Mouse (Mus musculus) olfactory bulb, adult 2 months (tissue): ENCODE measurements around the gene Zscan25. TPM values are rescaled to one million over a fixed set of nuclear protein-coding genes. Genes with fewer than 3 reads are reported as not detected.
A peak's percentile ranks its signal among the peaks of the same experiment; 100 is the strongest.
"Not testable (repeated sequence)": the region's sequence is repeated elsewhere in the genome, so short reads cannot be mapped to it uniquely, and the experiment has no call there.

Experiments used
- H3K27ac ChIP-seq: fragments of 200-500 bp; 2 replicates; pipeline ENCODE4 v1.5.1; 2012; ENCODE audit warnings: low read depth, low read length; ENCODE audit not compliant: insufficient read depth
- H3K4me1 ChIP-seq: fragments of 200-500 bp; 2 replicates; pipeline ENCODE4 v1.6.1; 2012; ENCODE audit warnings: low read length; ENCODE audit not compliant: control insufficient read depth, insufficient read depth
- H3K4me3 ChIP-seq: fragments of 200-500 bp; 2 replicates; pipeline ENCODE4 v1.5.1; 2012; ENCODE audit warnings: mild to moderate bottlenecking, low read depth, low read length, moderate library complexity; ENCODE audit not compliant: insufficient read depth
- CTCF ChIP-seq: fragments of 200-500 bp; IDR thresholded peaks from 2 replicates; pipeline ENCODE4 v1.5.1; 2012; ENCODE audit warnings: low read depth, mild to moderate bottlenecking, low read length, moderate library complexity; ENCODE audit not compliant: insufficient read depth
- POLR2A ChIP-seq: fragments of 200-500 bp; IDR thresholded peaks from 2 replicates; pipeline ENCODE4 v1.6.1; 2012; ENCODE audit warnings: mild to moderate bottlenecking, low read depth, low read length, moderate library complexity; ENCODE audit not compliant: insufficient read depth
- WGBS: fragments of 180-500 bp; shearing (Covaris S2); methylation state at CpG from one replicate; pipeline ENCODE4 v1.1.7; 2018; 5-methylcytosine and 5-hydroxymethylcytosine counted together
- polyA plus RNA-seq: library from polyadenylated mRNA; stranded (reverse); fragments of >200 nt; gene quantifications from 2 replicates; pipeline ENCODE4 v1.2.4, GENCODE M21; 2012; ENCODE audit warnings: low replicate concordance; ENCODE audit not compliant: missing spikeins, insufficient read depth, insufficient read length

Zscan25 gene
- polyA plus RNA-seq, result not detected in 2 replicates

DNA sequence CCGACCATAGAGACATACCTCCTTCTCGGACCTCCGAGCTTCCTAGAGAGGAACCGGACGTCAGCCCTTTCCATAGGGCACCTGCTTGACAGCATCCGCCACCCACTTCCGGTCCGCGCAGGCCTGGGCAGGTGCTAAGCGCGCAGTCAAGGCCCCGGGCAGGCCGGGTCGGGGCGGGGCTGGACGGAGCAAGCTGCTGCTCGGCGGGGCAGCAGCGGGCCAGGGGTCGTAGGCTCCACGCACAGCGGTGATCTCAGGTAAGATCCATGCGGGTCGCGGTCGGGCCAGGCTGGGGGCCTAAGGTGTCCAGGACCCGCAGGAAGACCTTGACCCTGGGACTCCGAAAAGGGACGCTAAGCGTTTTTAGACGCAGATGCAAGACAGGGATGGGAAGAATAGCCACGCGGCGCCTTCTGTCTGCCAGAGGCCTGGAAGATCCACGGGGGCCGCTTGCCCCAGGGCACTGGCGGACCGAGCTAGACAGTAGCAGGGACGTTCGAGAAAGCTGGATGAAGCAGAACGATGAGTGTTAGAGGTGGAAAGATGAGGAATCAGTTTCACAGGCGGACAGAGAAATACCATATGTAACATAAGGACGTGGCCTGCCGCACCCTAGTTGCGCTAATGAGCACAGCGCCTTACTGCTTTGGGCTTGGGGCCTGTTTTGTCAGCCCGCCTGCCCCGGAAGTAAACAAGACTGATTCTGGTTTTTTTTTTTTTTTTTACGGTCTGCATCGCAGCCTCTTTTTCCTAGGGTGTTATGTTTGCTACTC is at the start of gene Zscan25:
Zscan25 (plus strand) TSS at position 130 of the 773 bp plus-strand sequence.
- Histone ChIP-seq H3K4me1 (no peaks in the 10 kb centered on the region), H3K27ac (peak within 1 kb of the TSS; percentile 25), H3K4me3 (peak within 1 kb of the TSS; percentile 81)
- under 1% methylated on average over 50 of the region's 50 CpGs for WGBS
- TF ChIP-seq POLR2A, result peak; percentile 47
- no peak for TF ChIP-seq CTCF

DNA sequence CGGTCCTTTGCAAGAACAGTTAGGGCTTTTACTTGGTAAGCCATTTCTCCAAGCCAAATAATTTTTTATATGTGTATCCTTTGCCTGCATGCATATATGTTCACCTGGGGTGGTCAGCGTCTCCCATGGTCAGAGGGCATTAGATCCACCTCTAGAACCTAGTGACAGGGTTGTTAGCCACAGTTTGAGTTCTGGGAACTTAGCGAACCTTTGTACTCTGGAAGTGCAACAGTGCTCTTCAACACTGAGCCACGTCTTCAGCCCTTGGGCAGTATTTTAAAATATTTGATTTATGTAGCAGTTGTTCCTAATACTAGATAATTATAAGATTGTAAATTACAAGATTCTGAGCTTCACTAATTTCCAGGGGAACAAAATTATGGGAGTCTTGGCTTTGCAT is 49.7 kb upstream of the Zscan25 start:
- Histone ChIP-seq H3K27ac (no peak overlapping the region), H3K4me1 (peaks cover 6% of the 10 kb centered on the region; the same call in 1 of the 2 replicates), H3K4me3 (no peak overlapping the region)
- TF ChIP-seq POLR2A (no peak), CTCF (no peak)
- 74% methylated on average over 4 of the region's 4 CpGs for WGBS

DNA sequence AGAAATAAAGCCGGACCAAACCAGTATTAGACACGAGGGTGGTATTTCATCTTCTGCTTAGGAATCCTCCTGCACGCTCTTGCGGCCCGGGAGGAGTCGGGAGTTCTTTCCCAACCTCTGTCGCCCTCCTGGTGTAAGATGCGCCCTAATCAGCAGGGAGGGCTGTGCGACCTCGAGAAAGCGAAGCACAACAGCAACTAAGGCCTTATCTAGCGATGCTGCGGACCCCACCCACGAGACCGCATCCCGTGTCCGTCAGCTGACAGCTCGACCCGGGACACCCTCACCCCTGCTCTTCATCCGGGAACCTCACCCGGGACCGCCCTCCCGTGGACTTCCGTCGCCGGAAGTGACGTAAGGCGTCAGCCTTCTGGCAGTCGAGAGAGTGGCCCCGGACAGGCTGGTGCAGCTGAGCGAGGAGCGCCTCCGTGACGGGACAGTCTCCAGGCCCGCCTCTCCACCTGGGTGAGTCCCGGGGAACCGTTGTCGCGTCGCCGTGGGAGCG is 48.9 kb upstream of the Zscan25 start, which contains the start of gene Zfp655:
Zfp655 (plus strand) TSS at position 349 of the 505 bp plus-strand sequence.
- WGBS, result under 1% methylated on average over 42 of the region's 42 CpGs
- TF ChIP-seq POLR2A, result peak; percentile 86
- no peak for TF ChIP-seq CTCF
- Histone ChIP-seq H3K27ac (peak within 1 kb of the TSS; percentile 85), H3K4me3 (peak within 1 kb of the TSS; percentile 64), H3K4me1 (peaks cover 6% of the 10 kb centered on the region; the same call in 1 of the 2 replicates)

DNA sequence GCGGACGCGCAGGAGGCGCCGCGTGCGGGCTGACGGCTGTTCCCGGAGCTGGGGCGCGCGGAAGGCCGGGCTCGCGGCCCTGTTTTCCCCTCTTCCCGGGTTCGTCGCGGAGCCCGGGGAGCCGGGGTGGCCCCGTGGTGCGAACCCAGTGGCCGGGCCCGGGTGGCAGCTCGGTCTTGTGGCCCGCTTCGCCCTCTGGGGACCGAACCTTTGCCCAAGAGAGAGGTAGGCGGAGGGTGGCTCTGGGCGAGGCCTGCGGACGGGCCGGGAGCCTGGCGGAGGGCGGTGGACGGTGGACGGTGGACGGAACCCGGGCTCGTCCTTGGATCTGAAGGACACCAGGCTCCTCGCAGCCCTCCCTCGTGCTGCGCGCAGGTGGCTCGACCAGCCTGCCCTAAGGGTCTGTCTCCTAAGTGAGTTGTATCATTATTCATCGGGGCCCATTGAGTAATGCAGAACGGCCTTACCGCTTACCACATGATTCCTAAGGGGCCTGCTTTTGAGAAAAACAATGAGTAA is 48.3 kb upstream of the Zscan25 start:
- Histone ChIP-seq H3K4me3 (peak overlapping the region; percentile 64), H3K27ac (peak overlapping the region; percentile 56), H3K4me1 (peaks cover 7% of the 10 kb centered on the region; the same call in 1 of the 2 replicates)
- 1% methylated on average over 48 of the region's 49 CpGs for WGBS
- TF ChIP-seq POLR2A (no peak), CTCF (no peak)

DNA sequence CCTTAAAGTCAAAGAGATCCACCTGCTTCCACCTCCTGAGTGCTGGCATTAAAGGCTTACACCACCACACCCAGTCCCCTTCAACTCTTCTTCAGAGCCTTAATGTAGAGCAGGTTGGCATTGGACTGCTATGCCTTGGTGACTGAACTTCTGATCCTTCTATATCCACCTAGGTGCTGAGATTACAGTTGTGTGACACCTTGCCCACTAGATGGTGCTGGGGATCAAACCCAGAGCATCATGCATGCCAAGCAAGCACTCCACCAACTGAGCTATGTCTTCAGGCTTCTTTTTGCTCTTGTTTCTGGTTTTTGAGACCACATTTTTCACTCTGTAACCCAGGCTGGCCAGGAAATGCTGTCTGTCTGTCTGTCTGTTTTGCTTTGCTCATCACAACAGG is 45.7 kb upstream of the Zscan25 start:
- no peak for TF ChIP-seq POLR2A
- TF ChIP-seq CTCF, result no peak
- no peak overlapping the region for H3K27ac ChIP-seq
- peaks cover 8% of the 10 kb centered on the region; the same call in 1 of the 2 replicates for H3K4me1 ChIP-seq
- H3K4me3 ChIP-seq, result no peak overlapping the region

DNA sequence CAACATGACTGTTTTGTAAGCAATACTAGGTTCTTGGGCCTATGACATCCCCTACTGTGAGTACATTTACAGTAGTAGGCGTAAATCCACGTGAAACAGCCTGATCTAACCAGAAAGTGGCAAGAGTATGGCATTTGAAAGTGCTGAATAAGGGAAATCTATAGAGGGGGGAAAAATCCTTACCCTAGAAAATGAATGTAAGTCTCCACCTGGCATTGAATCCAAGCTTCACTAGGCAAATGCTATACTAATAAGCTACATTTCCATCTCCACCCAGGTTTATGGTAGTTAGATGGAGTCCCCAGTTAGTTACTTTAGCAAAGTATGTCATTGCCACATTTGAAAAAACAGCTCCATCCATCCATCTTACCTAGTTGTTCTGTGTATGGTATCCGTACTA is 30.8 kb upstream of the Zscan25 start:
- Histone ChIP-seq H3K27ac (no peak overlapping the region), H3K4me3 (no peak overlapping the region), H3K4me1 (no peaks in the 10 kb centered on the region)
- WGBS, result 97% methylated on average over 3 of the region's 3 CpGs
- TF ChIP-seq POLR2A (no peak), CTCF (no peak)

DNA sequence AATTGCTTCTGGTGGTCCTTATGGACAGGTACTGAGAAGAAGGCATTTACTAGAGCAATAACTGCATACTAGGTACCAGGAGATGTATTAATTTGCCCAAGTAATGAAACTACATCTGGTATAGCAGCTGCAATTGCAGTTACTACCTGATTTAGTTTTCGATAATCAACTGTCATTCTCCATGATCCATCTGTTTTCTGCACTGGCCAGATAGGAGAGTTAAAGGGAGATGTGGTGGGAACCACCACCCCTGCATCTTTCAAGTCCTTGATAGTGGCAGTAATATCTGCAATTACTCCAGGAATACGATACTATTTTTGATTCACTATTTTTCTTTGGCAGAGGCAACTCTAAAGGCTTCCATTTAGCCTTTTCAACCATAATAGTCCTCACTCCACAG is 6.7 kb upstream of the Zscan25 start:
- H3K27ac ChIP-seq, H3K4me3 ChIP-seq, H3K4me1 ChIP-seq: not testable (repeated sequence)
- WGBS, result 85% methylated on average over 2 of the region's 2 CpGs

DNA sequence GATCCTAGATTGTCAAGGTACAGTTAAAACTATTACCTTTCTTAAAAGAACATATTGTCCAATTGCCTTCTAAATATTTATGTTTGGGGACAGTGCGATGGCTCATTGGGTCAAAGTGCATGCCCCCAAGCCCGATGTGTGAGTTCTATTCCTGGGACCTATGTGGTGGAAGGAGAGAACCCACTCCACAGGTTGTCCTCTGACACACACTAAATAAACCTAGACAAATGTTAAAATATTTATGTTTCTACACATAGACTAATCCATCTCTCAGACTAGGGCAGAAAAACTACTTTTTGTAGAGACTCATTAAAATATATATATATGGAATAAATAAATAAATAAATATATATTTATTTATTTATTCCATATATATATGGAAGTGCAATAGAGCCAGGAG is 352 bp upstream of the Zscan25 start:
- no peak overlapping the region for H3K27ac ChIP-seq
- no peak overlapping the region for H3K4me3 ChIP-seq
- WGBS, result 94% methylated on average over 2 of the region's 2 CpGs
- TF ChIP-seq CTCF (no peak), POLR2A (no peak)
- H3K4me1 ChIP-seq, result no peaks in the 10 kb centered on the region

DNA sequence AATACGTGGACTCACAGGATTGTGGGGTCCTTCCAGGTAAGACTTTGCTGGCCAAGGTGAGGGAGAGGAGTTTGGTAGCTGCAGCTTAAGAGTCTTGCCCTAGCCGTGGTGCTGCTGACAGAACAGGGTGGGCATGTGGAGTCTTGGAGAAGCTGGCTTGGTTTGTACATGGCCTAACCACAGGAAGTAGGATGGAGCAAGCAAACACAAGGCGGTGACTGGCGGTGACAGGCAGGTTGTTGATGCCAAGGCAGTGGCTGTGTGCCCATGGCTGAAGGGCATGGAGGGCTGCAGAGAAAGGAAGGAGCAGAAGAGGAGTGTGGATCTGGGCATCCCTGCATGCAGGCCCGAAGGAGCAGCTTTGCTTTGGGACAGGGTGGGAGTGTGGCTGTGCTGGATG is 8.1 kb downstream of the Zscan25 start:
- Histone ChIP-seq H3K4me3 (no peak overlapping the region), H3K27ac (no peak overlapping the region), H3K4me1 (no peaks in the 10 kb centered on the region)
- WGBS, result 76% methylated on average over 5 of the region's 5 CpGs
- TF ChIP-seq CTCF (no peak), POLR2A (no peak)
